Mouse (Mus musculus): ENCODE measurements at regions not wholly inside any gene's neighbourhood (a gene's known extent, or its start where the extent isn't known, plus 50 kb on each side); places are given as distances from the start of the nearest gene placed in this dataset.

DNA sequence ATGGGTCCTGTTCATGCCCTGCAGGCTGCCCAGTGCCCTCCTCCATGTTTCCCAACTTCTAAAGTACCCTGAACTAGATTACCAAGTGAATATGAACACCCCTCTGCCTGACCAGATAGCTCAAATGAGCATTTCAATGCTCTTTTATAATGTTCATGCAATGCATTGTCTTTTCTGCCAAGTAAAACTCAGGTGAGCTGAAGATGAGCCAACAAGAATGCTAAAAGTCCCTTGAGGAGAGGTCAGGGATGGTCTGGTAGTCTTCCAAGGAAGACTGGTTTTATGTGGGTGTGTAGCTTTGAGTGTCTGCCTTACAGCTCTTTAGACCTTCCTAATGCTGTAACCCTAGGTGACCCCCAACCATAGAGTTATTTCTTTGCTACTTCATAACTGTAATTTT is 58.0 kb upstream of the Abca12 start:
- DNase-seq = no peak
- intact Hi-C loops (cut with DNase I) = no loop called here

DNA sequence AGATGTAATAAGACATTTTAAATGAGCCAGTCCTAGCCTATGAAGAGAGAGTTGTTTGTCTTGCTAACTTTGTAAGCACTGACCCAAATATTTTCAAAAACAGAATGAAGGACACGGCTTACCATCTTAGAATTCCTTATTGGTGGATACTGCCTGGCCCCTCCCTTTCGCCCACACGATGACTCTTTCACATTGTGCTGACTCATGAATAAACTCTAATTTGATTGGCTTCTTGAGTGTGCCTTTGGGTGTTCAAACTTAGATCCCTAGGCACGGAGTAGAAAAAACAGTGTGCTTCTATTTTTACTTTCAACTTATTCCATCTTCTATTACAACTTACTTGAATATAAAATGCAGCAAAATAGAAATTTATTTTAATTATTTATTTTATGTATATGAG is 68.4 kb upstream of the Abca12 start:
- intact Hi-C loops (cut with DNase I) = no loop called here
- no peak for DNase-seq

DNA sequence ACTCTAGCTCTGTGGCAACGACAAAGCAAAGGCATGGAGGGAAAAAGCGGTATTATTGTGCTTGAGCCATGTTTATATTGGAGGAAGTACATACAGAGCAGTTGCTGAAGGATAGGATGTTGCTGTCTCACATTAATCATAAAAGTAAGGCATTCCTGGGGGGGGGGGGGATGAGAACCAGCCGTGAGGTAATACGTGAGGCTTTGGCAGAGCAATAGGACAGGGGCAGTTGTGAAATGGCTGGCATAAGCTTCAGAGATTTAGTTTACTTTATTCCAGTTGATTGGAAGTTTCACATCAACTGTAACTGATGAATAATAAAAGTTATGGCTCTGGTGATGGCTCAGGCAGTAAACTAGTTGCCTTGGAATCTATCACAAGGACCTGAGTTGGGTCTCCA is 62.4 kb upstream of the Atic start:
- DNase-seq = no peak
- intact Hi-C loops (cut with DNase I) = no loop called here

DNA sequence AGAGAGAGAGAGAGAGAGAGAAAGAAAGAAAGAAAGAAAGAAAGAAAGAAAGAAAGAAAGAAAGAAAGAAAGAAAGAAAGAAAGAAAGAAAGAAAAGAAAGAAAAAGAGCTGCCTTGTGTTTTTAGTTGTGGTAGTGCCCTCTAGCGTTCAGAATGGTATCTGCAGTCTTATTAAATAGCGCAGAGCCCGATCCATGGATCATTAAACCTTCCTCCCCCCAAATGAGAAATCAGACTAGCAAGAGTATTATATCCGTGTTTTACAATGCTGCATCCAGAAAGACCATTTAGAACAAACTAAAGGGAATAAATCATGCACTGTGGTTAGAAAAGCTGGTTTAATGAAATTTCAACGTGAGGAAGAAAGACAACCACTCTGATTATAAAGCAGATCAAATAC is 51.1 kb upstream of the Atic start:
- intact Hi-C loops (cut with DNase I) = loop anchor here (5.0 kb wide), 1 partner anchor 616 kb away; no protein-coding TSS in a partner anchor
- no peak for DNase-seq

DNA sequence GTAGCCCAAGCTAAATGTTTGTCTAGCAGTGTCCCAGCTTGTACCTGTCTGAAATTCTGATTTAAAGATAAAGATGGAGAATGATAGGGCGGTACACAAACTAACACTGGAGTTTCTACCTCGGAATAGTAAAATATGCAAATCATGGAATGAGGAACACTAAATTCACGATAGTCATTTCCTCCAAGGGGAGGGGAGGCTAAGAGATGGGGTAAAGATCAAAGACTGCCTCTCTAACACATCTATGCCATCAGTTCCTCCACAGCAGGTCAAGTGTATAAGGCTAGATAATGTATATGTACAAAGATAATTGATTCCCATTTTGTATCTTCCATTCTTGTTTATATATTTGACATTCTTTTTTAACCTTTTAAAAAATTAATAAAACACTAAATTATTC is 50.4 kb upstream of the Atic start:
- intact Hi-C loops (cut with DNase I) = loop anchor here (5.0 kb wide), 1 partner anchor 616 kb away; no protein-coding TSS in a partner anchor
- DNase-seq = no peak
